Mouse (Mus musculus) erythroblast, embryonic 14.5 days (primary cell): ENCODE data around the gene Kcnt1.

Experiments
- GATA1 ChIP-seq: IDR thresholded peaks from 2 replicates; pipeline ENCODE4 v1.6.1; 2012; ENCODE audit warnings: low read length, inconsistent platforms, mixed read lengths
- TAL1 ChIP-seq: IDR thresholded peaks from 3 replicates; pipeline ENCODE4 v1.6.1; 2012; ENCODE audit warnings: low read length, inconsistent platforms, mixed read lengths

- TF ChIP-seq GATA1, result no peak
- TF ChIP-seq TAL1, result no peak
Measured at GRCm38 (mm10) chr2:25914201-25914600, 50.7 kb downstream of the Kcnt1 start.
